Mouse (Mus musculus): ENCODE results near the gene Rufy3.

GRCm38 (mm10) chr5:88692586-88692985 is 127.7 kb downstream of the Rufy3 start:
- TF ChIP-seq POLR2A (IDR thresholded peaks at IDR 0.05; ENCODE audit: low read depth, low read length): no peak
- TF ChIP-seq CTCF (IDR thresholded peaks at IDR 0.05; ENCODE audit: extremely low read depth, insufficient read length, insufficient replicate concordance, low read depth, low read length): no peak
